In the genomic region with DNA sequence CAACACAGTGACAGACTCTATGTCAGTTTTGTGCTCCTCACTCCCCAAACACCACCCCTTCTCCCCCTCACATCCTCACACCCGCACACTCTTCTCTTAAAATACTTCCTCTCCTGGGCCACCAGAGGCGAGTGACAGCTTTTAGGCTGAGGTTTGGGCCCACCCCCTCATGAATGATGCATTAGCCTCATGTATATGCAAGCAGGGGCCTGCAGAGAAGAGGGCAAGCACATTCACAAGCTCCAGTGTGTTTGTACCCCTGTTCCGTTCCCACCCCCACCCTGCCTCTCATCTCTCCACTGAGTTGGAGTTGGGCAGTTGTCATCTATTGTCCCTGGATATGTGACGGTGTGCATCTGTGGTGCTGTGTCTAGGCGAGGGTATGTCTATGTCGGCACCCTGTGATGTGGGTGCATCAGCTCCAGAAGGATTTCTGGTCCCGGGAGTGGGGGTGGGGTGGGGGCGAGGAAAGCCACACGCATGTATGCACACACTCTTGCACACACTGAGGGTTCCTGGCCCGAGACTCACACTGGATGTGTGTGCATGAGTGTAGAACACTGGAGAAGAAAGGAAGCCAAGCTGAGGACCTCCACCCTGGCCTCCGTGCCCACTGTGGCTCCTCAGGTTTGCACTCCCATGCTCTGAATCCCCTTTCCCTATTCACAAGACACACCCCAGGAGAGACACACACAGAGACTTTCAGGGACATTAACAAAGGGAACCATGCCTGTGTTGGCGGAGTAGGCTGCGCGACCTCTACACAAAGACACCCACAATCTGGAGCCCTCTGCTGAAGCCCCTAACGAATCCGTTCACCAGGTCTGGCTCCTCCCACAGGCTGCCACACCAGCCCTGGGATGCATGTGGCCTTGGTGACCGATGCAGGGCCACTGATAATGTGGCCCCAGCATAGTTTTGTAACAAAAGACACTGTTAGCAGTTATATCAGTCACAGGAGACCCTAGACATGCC, we compare ENCODE assay signal across 10 mouse cellular contexts. TPM values are rescaled to one million over a fixed set of nuclear protein-coding genes. Genes with fewer than 3 reads are reported as not detected.
DNase-seq lines count a peak whose midpoint lies in the region; ATAC-seq and TF ChIP-seq lines count a peak whose summit lies in the region.
"Had no signal": no experiment of that assay in that cellular context is flagged by ENCODE, and none has a peak within 500 bp of the region (broad histone marks: within the 10 kb centered on the region; RNA-seq: fewer than 3 reads in every experiment).

No protein-coding gene starts in this region.

- H3K4me2 ChIP-seq in intestine, embryonic 15.5 days (replicated peaks), result no peak overlapping the region
- no peak overlapping the region for H3K4me2 ChIP-seq in intestine, postnatal 0 days (replicated peaks; ENCODE audit: low read depth)

- peaks cover 16% of the 10 kb centered on the region; the same call in 1 of the 2 replicates for H3K4me1 ChIP-seq in cerebellum, adult 2 months (ENCODE audit: control insufficient read depth, insufficient read depth, low read length)
- H3K4me1 ChIP-seq in intestine, embryonic 15.5 days (replicated peaks), result peaks cover 5% of the 10 kb centered on the region; the same call in 1 of the 2 replicates
- H3K4me1 ChIP-seq in intestine, postnatal 0 days (replicated peaks; ENCODE audit: control insufficient read depth, insufficient read depth, low read length), result no peaks in the 10 kb centered on the region

- H3K9ac ChIP-seq in intestine, embryonic 15.5 days, result no peak overlapping the region
- no peak overlapping the region for H3K9ac ChIP-seq in intestine, postnatal 0 days (ENCODE audit: low read depth, low read length)

- no peak overlapping the region for H3K27ac ChIP-seq in cerebellum, adult 2 months (ENCODE audit: insufficient read depth, low read length)
- H3K27ac ChIP-seq in intestine, embryonic 15.5 days, result no peak overlapping the region
- H3K27ac ChIP-seq in intestine, postnatal 0 days (ENCODE audit: low read depth, low read length), result no peak overlapping the region

- H3K36me3 ChIP-seq in intestine, embryonic 15.5 days, result no peaks in the 10 kb centered on the region
- H3K36me3 ChIP-seq in intestine, postnatal 0 days (ENCODE audit: control insufficient read depth, insufficient read depth), result no peaks in the 10 kb centered on the region

- intact Hi-C loops in left cerebral cortex, postnatal 14 days (cut with DNase I), result no loop called here

- TF ChIP-seq POLR2A in cerebellum, adult 2 months (IDR thresholded peaks at IDR 0.05; ENCODE audit: borderline replicate concordance, insufficient read depth, low read length), result no peak

- no peaks in the 10 kb centered on the region for H3K27me3 ChIP-seq in cerebellum, adult 2 months (ENCODE audit: control insufficient read depth, insufficient read depth, low read length)
- H3K27me3 ChIP-seq in intestine, embryonic 15.5 days (replicated peaks), result peaks cover 57% of the 10 kb centered on the region
- peaks cover 30% of the 10 kb centered on the region for H3K27me3 ChIP-seq in intestine, postnatal 0 days (replicated peaks; ENCODE audit: control insufficient read depth, insufficient read depth, low read length)

- no peak for DNase-seq in cerebellum, adult 2 months
- DNase-seq in cerebellum, adult 9-11 months, result no peak
- DNase-seq in frontal cortex, postnatal 10 days (ENCODE audit: low spot score in 2 of 2), result peak; percentile 70 to 86
- DNase-seq in left cerebral cortex, postnatal 14 days (ENCODE audit: low spot score in 2 of 2), result peak; percentile 78 to 92
- peak; percentile 86 to 92 for DNase-seq in right cerebral cortex, postnatal 10 days (ENCODE audit: low spot score in 2 of 2)
- no peak for DNase-seq in kidney, postnatal 10 days
- DNase-seq: adrenal gland, adult 8-10 months had no signal

- TF ChIP-seq CTCF in cerebellum, adult 2 months (IDR thresholded peaks at IDR 0.05; ENCODE audit: borderline replicate concordance, insufficient read depth, low read depth, low read length), result no peak
- no peak for TF ChIP-seq CTCF in intestine, postnatal 0 days (IDR thresholded peaks at IDR 0.05; ENCODE audit: low read depth)

- WGBS in cerebellum, adult 2 months, result 34% methylated on average over 17 of the region's 17 CpGs
- WGBS in intestine, embryonic 15.5 days, result 17% methylated on average over 17 of the region's 17 CpGs
- 18% methylated on average over 17 of the region's 17 CpGs for whole genome bisulfite sequencing in intestine, postnatal 0 days

- H3K9me3 ChIP-seq in intestine, embryonic 15.5 days, result no peaks in the 10 kb centered on the region
- no peaks in the 10 kb centered on the region for H3K9me3 ChIP-seq in intestine, postnatal 0 days (ENCODE audit: control insufficient read depth)

- H3K4me3 ChIP-seq in cerebellum, adult 2 months (replicated peaks; ENCODE audit: insufficient read depth, low read depth, low read length), result peak overlapping the region; percentile 15
- H3K4me3 ChIP-seq in intestine, embryonic 15.5 days (replicated peaks), result no peak overlapping the region
- H3K4me3 ChIP-seq in intestine, postnatal 0 days (ENCODE audit: low read depth, low read length), result no peak overlapping the region
- H3K4me3 ChIP-seq: myocyte had no signal

- ATAC-seq in intestine, embryonic 15.5 days, result no peak
- ATAC-seq in intestine, postnatal 0 days, result no peak

RNA-seq across cellular contexts. Expression of gene Ncan, which starts 1.7 kb away (rescaled TPM):
- polyA plus RNA-seq in cerebellum, adult 2 months (2012; rRNA removed), result 13.3 and 15.2 TPM in 2 replicates
- total RNA-seq in left cerebral cortex, postnatal 14 days (2021), result 100 to 1,000 TPM; 342 to 344 TPM
- 1.6 and 1.7 TPM in 2 replicates for polyA plus RNA-seq in intestine, embryonic 15.5 days (2015; fragmentation: Nextera tagmentation; extraction: Ambion mirVana)
- polyA plus RNA-seq in intestine, postnatal 0 days (2015; fragmentation: Nextera tagmentation; extraction: Ambion mirVana), result 0.31 and 0.39 TPM in 2 replicates
- polyA plus RNA-seq: myocyte had no signal

RNA-seq across cellular contexts. Expression of gene Nr2c2ap, which starts 12.1 kb away (rescaled TPM):
- polyA plus RNA-seq in cerebellum, adult 2 months (2012; rRNA removed), result 19.9 and 20.9 TPM in 2 replicates
- 10 to 100 TPM; 25.5 to 28.1 TPM for total RNA-seq in left cerebral cortex, postnatal 14 days (2021)
- polyA plus RNA-seq in intestine, embryonic 15.5 days (2015; fragmentation: Nextera tagmentation; extraction: Ambion mirVana), result 47.4 and 48.9 TPM in 2 replicates
- polyA plus RNA-seq in intestine, postnatal 0 days (2015; fragmentation: Nextera tagmentation; extraction: Ambion mirVana), result 44.0 and 44.1 TPM in 2 replicates

RNA-seq across cellular contexts. Expression of gene Rfxank, which starts 19.9 kb away (rescaled TPM):
- polyA plus RNA-seq in cerebellum, adult 2 months (2012; rRNA removed), result 24.8 and 27.5 TPM in 2 replicates
- total RNA-seq in left cerebral cortex, postnatal 14 days (2021), result 1 to 10 TPM; 9.2 to 9.6 TPM
- 11.7 and 12.3 TPM in 2 replicates for polyA plus RNA-seq in intestine, embryonic 15.5 days (2015; fragmentation: Nextera tagmentation; extraction: Ambion mirVana)
- 11.1 and 11.2 TPM in 2 replicates for polyA plus RNA-seq in intestine, postnatal 0 days (2015; fragmentation: Nextera tagmentation; extraction: Ambion mirVana)

RNA-seq across cellular contexts. Expression of gene Borcs8, which starts 20.3 kb away (rescaled TPM):
- polyA plus RNA-seq in cerebellum, adult 2 months (2012; rRNA removed), result 98.9 and 101 TPM in 2 replicates
- total RNA-seq in left cerebral cortex, postnatal 14 days (2021), result 10 to 100 TPM; 44.3 to 48.7 TPM
- polyA plus RNA-seq in intestine, embryonic 15.5 days (2015; fragmentation: Nextera tagmentation; extraction: Ambion mirVana), result 34.6 and 40.1 TPM in 2 replicates
- polyA plus RNA-seq in intestine, postnatal 0 days (2015; fragmentation: Nextera tagmentation; extraction: Ambion mirVana), result 29.2 and 32.5 TPM in 2 replicates

RNA-seq across cellular contexts. Expression of gene Mef2b, which starts 20.5 kb away (rescaled TPM):
- polyA plus RNA-seq in cerebellum, adult 2 months (2012; rRNA removed), result 0.38 and 0.43 TPM in 2 replicates
- total RNA-seq in left cerebral cortex, postnatal 14 days (2021), result not detected
- polyA plus RNA-seq in intestine, embryonic 15.5 days (2015; fragmentation: Nextera tagmentation; extraction: Ambion mirVana), result 0.11 TPM in 1 of 2 replicates, not detected in the other
- 0.12 TPM in 1 of 2 replicates, not detected in the other for polyA plus RNA-seq in intestine, postnatal 0 days (2015; fragmentation: Nextera tagmentation; extraction: Ambion mirVana)

Comparison
In these comparisons a context has a peak if more than half of its experiments do, and no peak if none do; other contexts are left out.
1. DNase-seq: peak in frontal cortex, postnatal 10 days (2 of 2), left cerebral cortex, postnatal 14 days (2 of 2) and right cerebral cortex, postnatal 10 days (2 of 2); none in cerebellum, adult 2 months (0 of 2), cerebellum, adult 9-11 months (single experiment) and kidney, postnatal 10 days (single experiment).